Mouse (Mus musculus) heart, embryonic 14.5 days (tissue): ENCODE data around the gene Ppbp. TPM values are rescaled to one million over a fixed set of nuclear protein-coding genes. Genes with fewer than 3 reads are reported as not detected.
"Not testable (repeated sequence)": the region's sequence is repeated elsewhere in the genome, so short reads cannot be mapped to it uniquely, and the experiment has no call there.

Experiments used
- ATAC-seq: fragments of 200-750 bp; cut with Nextera tagmentation; 2 replicates; pipeline ENCODE4 v1.8.0; 2017; ENCODE audit warnings: low read depth, moderate TSS enrichment; ENCODE audit not compliant: insufficient number of reproducible peaks, insufficient read depth, low FRiP score
- H3K27ac ChIP-seq, 2 experiments: fragments of 200-500 bp in 1 of 2; fragments of 300-500 bp in 1 of 2; sonication (generic) in 1 of 2; replicated peaks in 1 of 2; 2 replicates each; pipeline ENCODE4 v1.5.1; 2012 to 2014; ENCODE audit warnings: low read depth in 2 of 2, low read length in 2 of 2, control low read depth in 1 of 2, mild to moderate bottlenecking in 1 of 2, mixed read lengths in 1 of 2; ENCODE audit not compliant: control insufficient read depth in 1 of 2, insufficient read depth in 1 of 2
- H3K27me3 ChIP-seq: fragments of 300-500 bp; sonication (generic); 2 replicates; pipeline ENCODE4 v1.6.1; 2014; ENCODE audit warnings: mild to moderate bottlenecking, low read length, control low read depth; ENCODE audit not compliant: control insufficient read depth, insufficient read depth
- H3K36me3 ChIP-seq: fragments of 300-500 bp; sonication (generic); 2 replicates; pipeline ENCODE4 v1.6.1; 2014; ENCODE audit warnings: mild to moderate bottlenecking, control low read depth, low read length, mixed read lengths; ENCODE audit not compliant: control insufficient read depth, insufficient read depth
- H3K4me1 ChIP-seq, 2 experiments: fragments of 200-500 bp in 1 of 2; fragments of 300-500 bp in 1 of 2; sonication (generic) in 1 of 2; 2 replicates each; pipeline ENCODE4 v1.6.1; 2012 to 2014; ENCODE audit warnings: low read length in 2 of 2, control low read depth in 1 of 2, mixed read lengths in 1 of 2; ENCODE audit not compliant: control insufficient read depth in 2 of 2, insufficient read depth in 2 of 2
- H3K4me2 ChIP-seq: fragments of 300-500 bp; sonication (generic); 2 replicates; pipeline ENCODE4 v1.6.1; 2014; ENCODE audit warnings: mild to moderate bottlenecking, low read length
- H3K4me3 ChIP-seq, 2 experiments: fragments of 200-500 bp in 1 of 2; fragments of 300-500 bp in 1 of 2; sonication (generic) in 1 of 2; 2 replicates each; pipeline ENCODE4 v1.5.1; 2012 to 2014; ENCODE audit warnings: low read length in 2 of 2, mild to moderate bottlenecking in 2 of 2, control low read depth in 1 of 2, low read depth in 1 of 2, moderate library complexity in 1 of 2; ENCODE audit not compliant: control insufficient read depth in 1 of 2, insufficient read depth in 1 of 2
- H3K9ac ChIP-seq: fragments of 300-500 bp; sonication (generic); 2 replicates; pipeline ENCODE4 v1.6.1; 2014; ENCODE audit warnings: mild to moderate bottlenecking, low read length
- H3K9me3 ChIP-seq: fragments of 300-500 bp; sonication (generic); 2 replicates; pipeline ENCODE4 v1.6.1; 2016; ENCODE audit warnings: low read length, control low read depth; ENCODE audit not compliant: control insufficient read depth
- WGBS: fragments of 180-500 bp; shearing (Covaris S2); extraction: QIAGEN DNeasy Blood & Tissue Kit; methylation state at CpG from one replicate; pipeline ENCODE4 v1.1.7; 2014; 5-methylcytosine and 5-hydroxymethylcytosine counted together
- polyA plus RNA-seq: library from polyadenylated mRNA; unstranded; fragments of >200 nt; fragmentation: Nextera tagmentation; extraction: Ambion mirVana; gene quantifications from 2 replicates; pipeline ENCODE4 v1.2.1, GENCODE M21; 2014

The Ppbp gene
- polyA plus RNA-seq, 1 experiment from 2014 or later, result 3.8 TPM

GRCm38 (mm10) chr5:90789306-90790073 lies 21.2 kb downstream of the Ppbp start:
- no peaks in the 10 kb centered on the region for H3K27me3 ChIP-seq
- no peaks in the 10 kb centered on the region for H3K4me1 ChIP-seq
- H3K4me3 ChIP-seq, result no peak overlapping the region
- H3K27ac ChIP-seq, result no peak overlapping the region
- H3K4me2 ChIP-seq, result no peak overlapping the region
- no peaks in the 10 kb centered on the region for H3K36me3 ChIP-seq
- no peaks in the 10 kb centered on the region for H3K9me3 ChIP-seq
- H3K9ac ChIP-seq, result no peak overlapping the region
- ATAC-seq, result no peak
- WGBS, result 63% methylated on average over 11 of the region's 11 CpGs

GRCm38 (mm10) chr5:90790074-90790502 lies 21.8 kb downstream of the Ppbp start:
- WGBS, result 71% methylated on average over 8 of the region's 8 CpGs
- Histone ChIP-seq H3K4me3 (no peak overlapping the region), H3K27ac (no peak overlapping the region), H3K27me3 (no peaks in the 10 kb centered on the region), H3K9ac (no peak overlapping the region), H3K4me1 (no peaks in the 10 kb centered on the region), H3K4me2 (no peak overlapping the region), H3K36me3 (no peaks in the 10 kb centered on the region), H3K9me3 (no peaks in the 10 kb centered on the region)
- no peak for ATAC-seq

GRCm38 (mm10) chr5:90794195-90794625 lies 25.9 kb downstream of the Ppbp start, which contains the start of gene Cxcl15:
Gene Cxcl15 (plus strand): TSS chr5:90794534.
- Histone ChIP-seq H3K9me3 (no peaks in the 10 kb centered on the region), H3K4me3 (no peak within 1 kb of the TSS), H3K27ac (no peak within 1 kb of the TSS), H3K27me3 (no peaks in the 10 kb centered on the region), H3K4me2 (no peak within 1 kb of the TSS), H3K36me3 (no peaks in the 10 kb centered on the region), H3K9ac (no peak within 1 kb of the TSS), H3K4me1 (no peaks in the 10 kb centered on the region)
- ATAC-seq, result no peak
- WGBS, result 65% methylated on average over 5 of the region's 5 CpGs

GRCm38 (mm10) chr5:90795392-90795791 lies 27.1 kb downstream of the Ppbp start:
- WGBS, result 88% methylated on average over 2 of the region's 2 CpGs
- not testable (repeated sequence) for H3K27me3 ChIP-seq, H3K27ac ChIP-seq

GRCm38 (mm10) chr5:90804574-90804973 lies 36.3 kb downstream of the Ppbp start:
- no peaks in the 10 kb centered on the region for H3K27me3 ChIP-seq
- no peak overlapping the region for H3K9ac ChIP-seq
- ATAC-seq, result no peak
- no peaks in the 10 kb centered on the region for H3K4me1 ChIP-seq
- H3K4me2 ChIP-seq, result no peak overlapping the region
- H3K36me3 ChIP-seq, result no peaks in the 10 kb centered on the region
- no peak overlapping the region for H3K27ac ChIP-seq
- H3K4me3 ChIP-seq, result no peak overlapping the region
- no peaks in the 10 kb centered on the region for H3K9me3 ChIP-seq

More at GRCm38 (mm10) chr5:90795392-90795791, 27.1 kb downstream of the Ppbp start:
- not testable (repeated sequence) for H3K9me3 ChIP-seq, H3K4me3 ChIP-seq, H3K36me3 ChIP-seq, H3K4me2 ChIP-seq, H3K4me1 ChIP-seq, H3K9ac ChIP-seq, ATAC-seq

GRCm38 (mm10) chr5:90806050-90806449 lies 37.7 kb downstream of the Ppbp start:
- Histone ChIP-seq H3K36me3 (no peaks in the 10 kb centered on the region), H3K27ac (no peak overlapping the region), H3K4me2 (no peak overlapping the region), H3K9me3 (no peaks in the 10 kb centered on the region), H3K4me3 (no peak overlapping the region), H3K27me3 (no peaks in the 10 kb centered on the region), H3K4me1 (no peaks in the 10 kb centered on the region), H3K9ac (no peak overlapping the region)
- no peak for ATAC-seq

GRCm38 (mm10) chr5:90807176-90807950 lies 39.0 kb downstream of the Ppbp start:
- H3K4me2 ChIP-seq, result no peak overlapping the region
- WGBS, result 68% methylated on average over 3 of the region's 3 CpGs
- H3K27me3 ChIP-seq, result no peaks in the 10 kb centered on the region
- no peaks in the 10 kb centered on the region for H3K4me1 ChIP-seq
- H3K27ac ChIP-seq, result no peak overlapping the region
- H3K9ac ChIP-seq, result no peak overlapping the region
- H3K9me3 ChIP-seq, result no peaks in the 10 kb centered on the region
- no peaks in the 10 kb centered on the region for H3K36me3 ChIP-seq
- no peak for ATAC-seq
- no peak overlapping the region for H3K4me3 ChIP-seq
